Mouse (Mus musculus) erythroblast, embryonic 14.5 days (primary cell): Measurements from ENCODE around the gene Ccdc8. TPM values are rescaled to one million over a fixed set of nuclear protein-coding genes. Genes with fewer than 3 reads are reported as not detected.
A peak's percentile ranks its signal among the peaks of the same experiment; 100 is the strongest.

Experiments used
- H3K27me3 ChIP-seq: 2 replicates; pipeline ENCODE4 v1.6.1; 2012; ENCODE audit warnings: inconsistent platforms; ENCODE audit not compliant: control insufficient read depth
- H3K36me3 ChIP-seq: 2 replicates; pipeline ENCODE4 v1.6.1; 2012; ENCODE audit warnings: mild to moderate bottlenecking, inconsistent platforms; ENCODE audit not compliant: control insufficient read depth
- H3K4me1 ChIP-seq: 2 replicates; pipeline ENCODE4 v1.6.1; 2012; ENCODE audit warnings: inconsistent platforms; ENCODE audit not compliant: control insufficient read depth
- H3K4me3 ChIP-seq: replicated peaks from 2 replicates; pipeline ENCODE3; 2012; ENCODE audit warnings: moderate library complexity, mild to moderate bottlenecking, inconsistent platforms
- H3K9me3 ChIP-seq: 2 replicates; pipeline ENCODE4 v1.6.1; 2012; ENCODE audit warnings: low read length, inconsistent platforms, mixed read lengths; ENCODE audit not compliant: control insufficient read depth
- GATA1 ChIP-seq: IDR thresholded peaks from 2 replicates; pipeline ENCODE4 v1.6.1; 2012; ENCODE audit warnings: low read length, inconsistent platforms, mixed read lengths
- TAL1 ChIP-seq: IDR thresholded peaks from 3 replicates; pipeline ENCODE4 v1.6.1; 2012; ENCODE audit warnings: low read length, inconsistent platforms, mixed read lengths
- polyA plus RNA-seq: library from polyadenylated mRNA; stranded (reverse); fragments of >175 nt; gene quantifications from 2 replicates; pipeline ENCODE4 v1.2.3, GENCODE M21; 2012

The Ccdc8 gene
- 0.05 and 0.08 TPM in 2 replicates for polyA plus RNA-seq

DNA sequence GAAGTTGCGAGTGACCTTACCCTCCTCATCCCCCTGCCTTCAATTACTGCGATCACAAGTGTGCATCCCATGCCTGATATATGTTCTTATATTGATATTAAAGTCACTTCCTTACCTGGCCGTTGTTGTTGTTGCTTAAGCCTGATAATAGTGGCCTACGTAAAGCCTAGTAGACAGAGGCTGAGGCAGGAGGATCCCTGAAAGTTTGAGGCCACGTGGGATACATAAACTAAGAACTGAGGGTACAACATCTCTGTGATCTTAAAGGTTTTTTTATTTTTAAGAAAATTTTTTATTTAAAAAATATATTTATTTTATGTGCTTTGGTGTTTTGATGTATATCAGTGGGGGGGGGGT is at the start of gene Ccdc8:
Ccdc8 (plus strand) TSS at position 258 of the 357 bp plus-strand sequence.
- Histone ChIP-seq H3K9me3 (no peaks in the 10 kb centered on the region), H3K36me3 (peaks cover under 1% of the 10 kb centered on the region), H3K4me3 (peak within 1 kb of the TSS; percentile 55), H3K27me3 (peaks cover 22% of the 10 kb centered on the region), H3K4me1 (peaks cover 25% of the 10 kb centered on the region)
- TF ChIP-seq GATA1 (no peak), TAL1 (no peak)

DNA sequence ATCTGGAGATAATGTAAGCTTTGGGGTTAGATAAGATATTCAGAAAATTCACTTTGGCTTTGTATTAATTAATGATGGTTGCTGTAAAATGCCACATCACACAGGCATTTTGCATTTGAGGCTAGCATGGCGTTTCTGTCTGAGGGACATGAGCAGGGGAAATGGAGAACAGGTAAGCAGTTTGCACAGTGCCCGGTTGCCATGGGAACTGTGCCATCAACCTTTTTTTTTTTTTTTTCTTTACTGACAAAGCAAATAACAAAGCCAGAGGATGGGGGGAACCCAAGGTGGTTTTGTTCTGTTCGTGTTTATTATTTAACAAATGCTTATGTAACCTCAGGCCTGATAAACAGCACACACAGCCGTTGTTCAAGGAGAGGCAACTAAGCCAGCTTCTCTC is 49.6 kb upstream of the Ccdc8 start:
- Histone ChIP-seq H3K4me1 (peaks cover 2% of the 10 kb centered on the region; the same call in 1 of the 2 replicates), H3K9me3 (no peaks in the 10 kb centered on the region; the same call in 1 of the 2 replicates), H3K4me3 (no peak overlapping the region), H3K36me3 (no peaks in the 10 kb centered on the region), H3K27me3 (peaks cover 59% of the 10 kb centered on the region)
- TF ChIP-seq TAL1 (no peak), GATA1 (no peak)

DNA sequence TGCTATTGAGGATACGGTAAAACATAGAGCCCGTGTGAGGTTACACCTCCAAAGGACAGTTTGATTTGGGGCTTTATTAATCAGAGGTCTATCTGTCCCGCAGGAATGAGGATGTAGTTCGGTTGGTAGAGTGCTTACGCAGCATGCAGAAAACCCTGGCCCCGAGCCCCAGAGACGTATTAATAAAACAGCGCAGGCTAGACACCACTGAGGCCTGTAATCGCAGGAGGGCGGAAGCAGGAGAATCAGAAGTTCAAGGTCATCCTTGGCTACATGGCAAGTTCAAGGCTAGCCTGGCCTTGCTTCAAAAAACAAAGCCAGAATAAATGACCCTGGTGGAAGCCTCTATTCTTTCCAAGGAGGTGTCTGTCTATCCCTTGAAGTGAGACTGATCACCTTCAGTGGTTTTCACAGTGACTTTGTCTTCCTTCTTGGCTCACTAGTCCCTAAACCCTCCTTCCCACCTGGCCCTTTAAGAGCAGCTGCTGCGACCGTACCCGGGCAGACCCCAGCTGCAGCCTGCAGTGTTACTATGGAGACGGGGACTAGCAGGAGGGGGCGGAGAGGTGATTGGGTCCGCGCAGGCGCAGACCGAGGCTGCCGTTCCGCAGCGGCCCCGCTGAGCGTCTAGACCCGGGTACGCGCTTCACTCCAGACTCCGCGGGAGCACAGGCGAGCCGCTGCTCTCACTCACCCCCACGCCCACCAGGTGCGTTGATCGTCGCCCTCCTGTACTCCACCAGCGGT is 48.3 kb upstream of the Ccdc8 start, which contains the start of gene Pnmal2:
Pnmal2 (plus strand) TSS at position 622 of the 747 bp plus-strand sequence.
- peaks cover 2% of the 10 kb centered on the region; the same call in 1 of the 2 replicates for H3K4me1 ChIP-seq
- TF ChIP-seq GATA1 (no peak), TAL1 (no peak)
- no peaks in the 10 kb centered on the region; the same call in 1 of the 2 replicates for H3K9me3 ChIP-seq
- H3K36me3 ChIP-seq = no peaks in the 10 kb centered on the region
- H3K27me3 ChIP-seq = peaks cover 72% of the 10 kb centered on the region
- peak within 1 kb of the TSS; percentile 35 for H3K4me3 ChIP-seq

DNA sequence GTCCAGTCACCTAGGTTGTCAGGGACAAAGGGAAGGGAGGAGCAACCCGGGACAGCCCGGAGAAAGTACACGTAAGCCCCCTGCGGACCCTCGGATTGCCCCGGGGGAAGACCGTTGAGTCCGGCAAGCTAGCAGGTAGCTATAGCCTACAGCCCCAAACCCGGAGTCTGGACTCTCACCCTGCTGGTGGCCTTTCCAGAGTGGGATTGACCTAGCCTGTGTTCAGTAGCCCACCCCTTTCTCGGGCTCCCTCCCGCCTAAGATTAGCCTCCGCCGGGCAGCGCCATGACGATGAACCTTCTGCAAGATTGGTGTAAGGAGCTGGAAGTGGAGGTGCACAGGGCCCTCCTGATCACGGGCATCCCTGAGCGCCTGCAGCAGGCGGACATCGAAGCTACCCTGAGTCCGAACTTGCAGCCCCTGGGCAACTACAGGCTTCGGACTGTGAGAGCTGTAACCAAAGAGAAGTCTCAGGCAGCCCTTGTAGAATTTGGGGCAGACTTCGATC is 47.6 kb upstream of the Ccdc8 start:
- Histone ChIP-seq H3K27me3 (peaks cover 77% of the 10 kb centered on the region), H3K9me3 (no peaks in the 10 kb centered on the region; the same call in 1 of the 2 replicates), H3K36me3 (no peaks in the 10 kb centered on the region), H3K4me3 (peak overlapping the region; percentile 35), H3K4me1 (peaks cover 3% of the 10 kb centered on the region)
- TF ChIP-seq TAL1 (no peak), GATA1 (no peak)

DNA sequence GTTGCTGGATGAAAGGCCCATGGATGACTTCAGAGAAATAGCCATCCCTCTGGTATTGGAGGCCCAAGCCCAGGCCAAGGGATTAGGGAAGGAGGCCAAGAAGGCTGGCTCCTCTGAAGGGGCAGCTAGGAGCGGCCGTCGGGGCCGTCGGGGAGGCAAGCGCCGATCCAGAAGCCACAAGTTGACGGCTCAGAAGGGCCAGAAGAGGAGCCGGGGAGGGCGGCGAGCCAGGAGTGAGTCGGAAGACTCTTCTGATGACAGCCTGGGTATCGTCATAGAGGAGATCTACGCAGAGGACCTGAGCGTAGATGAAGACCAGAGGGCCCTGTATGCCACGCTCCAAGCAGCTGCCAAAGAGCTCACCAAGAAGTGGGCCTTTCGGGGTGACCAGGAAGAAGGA is 47.1 kb upstream of the Ccdc8 start:
- TF ChIP-seq GATA1 = no peak
- no peak for TF ChIP-seq TAL1
- Histone ChIP-seq H3K27me3 (peaks cover 80% of the 10 kb centered on the region), H3K4me1 (peaks cover 8% of the 10 kb centered on the region), H3K9me3 (no peaks in the 10 kb centered on the region; the same call in 1 of the 2 replicates), H3K36me3 (no peaks in the 10 kb centered on the region), H3K4me3 (no peak overlapping the region)

DNA sequence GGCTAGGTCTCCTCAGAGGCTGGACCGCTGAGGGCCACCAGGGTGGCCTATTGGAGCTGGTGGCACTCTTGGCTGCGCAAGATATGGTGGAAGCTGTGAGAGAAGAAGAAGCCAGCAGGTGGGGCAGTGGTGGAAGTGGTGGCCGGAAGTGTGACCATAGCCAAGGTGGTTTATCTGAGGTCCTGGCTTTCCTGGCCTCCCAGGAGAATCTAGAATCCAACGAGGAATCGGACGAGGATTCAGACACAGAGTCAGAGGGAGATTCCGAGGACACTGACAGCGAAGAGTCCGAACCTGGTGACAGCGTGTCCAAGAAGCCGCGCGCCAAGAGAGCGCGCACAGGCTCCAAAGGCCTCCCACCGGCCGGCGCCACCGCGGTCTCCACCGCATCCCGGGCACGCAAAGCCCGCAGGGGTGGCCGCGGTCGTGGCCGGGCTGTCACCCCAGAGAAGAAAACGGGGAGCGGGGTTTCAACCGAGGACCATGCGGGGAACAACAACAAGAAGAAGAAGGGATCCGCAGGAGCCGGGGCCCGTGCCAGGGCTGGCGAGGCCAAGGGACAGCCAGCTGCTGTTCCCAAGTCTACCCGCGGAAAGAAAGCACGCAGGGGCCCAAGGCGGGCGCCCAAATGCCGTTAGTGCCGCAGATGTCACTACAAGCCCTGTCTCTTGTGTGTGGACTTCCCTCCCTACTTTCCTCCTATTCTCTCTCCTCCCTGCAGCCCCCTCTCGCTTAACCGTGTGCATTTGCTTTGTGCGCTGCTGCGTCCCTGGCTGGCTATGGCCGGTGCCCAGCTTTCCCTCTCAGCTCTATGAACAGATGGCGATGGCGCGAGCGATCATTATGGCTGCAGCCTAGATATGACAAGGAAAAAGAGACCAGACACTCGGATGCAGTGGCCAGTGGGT is 45.8 kb upstream of the Ccdc8 start:
- no peak overlapping the region for H3K4me3 ChIP-seq
- peaks cover 79% of the 10 kb centered on the region for H3K27me3 ChIP-seq
- H3K9me3 ChIP-seq = no peaks in the 10 kb centered on the region; the same call in 1 of the 2 replicates
- H3K36me3 ChIP-seq = no peaks in the 10 kb centered on the region
- TF ChIP-seq TAL1 = no peak
- no peak for TF ChIP-seq GATA1
- H3K4me1 ChIP-seq = peaks cover 10% of the 10 kb centered on the region

- H3K36me3 ChIP-seq = no peaks in the 10 kb centered on the region
- H3K27me3 ChIP-seq = peaks cover 79% of the 10 kb centered on the region
- peaks cover 10% of the 10 kb centered on the region for H3K4me1 ChIP-seq
- no peak overlapping the region for H3K4me3 ChIP-seq
- TF ChIP-seq GATA1 = no peak
- no peak for TF ChIP-seq TAL1
- no peaks in the 10 kb centered on the region; the same call in 1 of the 2 replicates for H3K9me3 ChIP-seq
Observed at GRCm38 (mm10) chr7:16947349-16947895, 45.1 kb upstream of the Ccdc8 start.

DNA sequence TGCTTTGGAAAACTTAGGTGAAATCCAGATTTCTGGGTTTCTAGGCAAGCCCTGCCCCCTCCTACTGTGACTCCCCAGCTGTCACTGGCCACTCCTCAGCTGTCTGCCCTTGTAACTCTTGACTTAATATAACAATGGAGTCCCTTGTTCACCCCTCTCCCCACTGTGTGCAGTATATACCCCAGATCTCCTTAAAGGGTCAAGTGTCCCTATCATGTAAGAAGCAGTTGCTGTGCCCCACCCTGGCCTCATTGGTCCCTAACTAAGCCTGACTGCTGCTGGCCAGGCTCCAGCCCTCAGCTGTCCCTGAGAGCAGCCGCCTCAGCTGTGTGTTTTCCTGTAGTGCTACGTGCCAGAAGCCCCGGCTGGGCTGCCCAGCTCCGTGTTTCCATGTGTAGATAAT is 44.5 kb upstream of the Ccdc8 start:
- Histone ChIP-seq H3K4me1 (peaks cover 10% of the 10 kb centered on the region), H3K4me3 (no peak overlapping the region), H3K9me3 (no peaks in the 10 kb centered on the region; the same call in 1 of the 2 replicates), H3K27me3 (peaks cover 77% of the 10 kb centered on the region), H3K36me3 (no peaks in the 10 kb centered on the region)
- TF ChIP-seq GATA1 = no peak
- TF ChIP-seq TAL1 = no peak
